Mouse (Mus musculus): ENCODE results near the gene Nt5m.

- TF ChIP-seq POLR2A (IDR thresholded peaks at IDR 0.05; ENCODE audit: insufficient read depth, low read depth, low read length) (no peak), CTCF (IDR thresholded peaks at IDR 0.05) (no peak), EP300 (IDR thresholded peaks at IDR 0.05; ENCODE audit: insufficient read depth, low read depth, low read length) (no peak)
Observed at GRCm38 (mm10) chr11:59805656-59806055, 33.6 kb upstream of the Nt5m start.
